Mouse (Mus musculus): Measurements from ENCODE around the gene Fas. TPM values are rescaled to one million over a fixed set of nuclear protein-coding genes. Genes with fewer than 3 reads are reported as not detected.

Gene Fas
- polyA plus RNA-seq, 1 experiment from 2014 or later: 2.7 TPM

DNA sequence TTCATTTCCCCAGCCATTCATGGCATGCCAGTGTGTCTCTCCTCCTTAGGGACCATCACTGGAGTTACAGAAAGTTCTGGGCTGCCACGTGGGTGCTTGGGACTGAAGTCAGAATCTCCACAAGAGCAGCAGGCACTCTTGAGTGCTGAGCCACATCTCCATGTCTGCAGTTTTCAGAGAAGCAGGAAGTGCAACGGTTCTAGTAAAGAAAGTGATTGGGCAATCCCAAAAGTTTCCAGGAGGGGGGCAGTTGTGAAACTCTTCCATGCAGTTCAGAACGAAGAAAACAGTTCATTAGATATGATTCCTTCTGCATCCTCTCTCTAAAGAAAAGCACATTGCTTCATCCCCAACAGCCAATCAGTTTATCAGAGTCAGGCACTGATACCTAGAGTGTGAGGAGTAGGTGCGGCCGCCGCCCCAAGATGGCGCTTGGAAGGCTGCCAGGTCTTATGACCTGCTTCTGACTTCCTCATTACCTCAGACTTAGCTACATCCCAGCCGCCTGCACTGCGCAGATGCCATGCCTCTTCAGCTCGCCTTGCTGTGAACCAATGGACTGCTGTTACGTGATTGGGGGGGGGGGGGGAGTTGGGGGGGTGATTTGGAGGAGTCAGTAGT, 20.2 kb upstream of the Fas start:
- no peak for DNase-seq (ENCODE audit: low spot score)
- peaks cover 3% of the 10 kb centered on the region; the same call in 1 of the 2 replicates for H3K4me1 ChIP-seq (replicated peaks; ENCODE audit: control insufficient read depth, insufficient read depth, low read length)
- no peak overlapping the region for H3K27ac ChIP-seq (ENCODE audit: low read depth)
- H3K4me2 ChIP-seq (ENCODE audit: low read length): no peak overlapping the region
- H3K9me3 ChIP-seq (ENCODE audit: control insufficient read depth, low read length): no peaks in the 10 kb centered on the region
- H3K4me3 ChIP-seq (ENCODE audit: low read depth, low read length): no peak overlapping the region
- no peaks in the 10 kb centered on the region for H3K27me3 ChIP-seq (replicated peaks; ENCODE audit: control insufficient read depth, insufficient read depth, low read length)
- 86% methylated on average over 11 of the region's 11 CpGs for WGBS
- no peak for ATAC-seq (replicated peaks; ENCODE audit: low FRiP score, low TSS enrichment, low read depth)
- no peaks in the 10 kb centered on the region for H3K36me3 ChIP-seq (ENCODE audit: control insufficient read depth, insufficient read depth, low read length)
- H3K9ac ChIP-seq (ENCODE audit: low read length): no peak overlapping the region

DNA sequence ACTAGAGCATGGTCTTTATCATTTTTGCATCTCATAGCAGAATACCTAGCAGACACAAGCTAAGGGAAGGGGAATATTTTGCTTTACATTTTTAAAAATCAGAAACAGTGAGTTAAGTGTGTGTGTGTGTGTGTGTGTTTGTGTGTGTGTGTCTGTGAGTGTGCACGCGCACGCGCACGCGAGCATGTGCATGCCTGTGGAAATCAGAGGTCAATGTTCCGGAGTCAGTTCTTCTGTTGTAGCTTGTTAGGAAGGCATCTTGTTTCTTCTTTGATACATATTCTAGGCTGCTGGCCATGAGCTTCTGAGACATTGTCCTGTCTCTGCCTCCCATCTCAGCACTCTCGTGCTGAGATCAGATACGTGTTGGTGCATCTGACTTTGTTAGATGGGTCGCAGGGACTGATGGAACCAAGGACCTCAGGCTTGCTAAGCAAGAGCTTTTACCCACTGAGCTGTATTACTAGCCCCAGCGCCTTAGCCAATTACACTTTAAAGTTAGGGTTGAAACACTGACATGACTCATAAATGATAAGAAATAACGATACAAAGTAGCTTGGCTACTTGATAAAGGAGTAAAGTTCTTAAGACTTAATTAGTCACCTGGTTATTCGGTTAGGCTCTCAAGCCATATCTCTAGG, 19.5 kb upstream of the Fas start:
- no peak overlapping the region for H3K9ac ChIP-seq (ENCODE audit: low read length)
- H3K4me2 ChIP-seq (ENCODE audit: low read length): no peak overlapping the region
- H3K9me3 ChIP-seq (ENCODE audit: control insufficient read depth, low read length): no peaks in the 10 kb centered on the region
- 90% methylated on average over 13 of the region's 13 CpGs for WGBS
- H3K36me3 ChIP-seq (ENCODE audit: control insufficient read depth, insufficient read depth, low read length): no peaks in the 10 kb centered on the region
- H3K27me3 ChIP-seq (replicated peaks; ENCODE audit: control insufficient read depth, insufficient read depth, low read length): no peaks in the 10 kb centered on the region
- no peak for ATAC-seq (replicated peaks; ENCODE audit: low FRiP score, low TSS enrichment, low read depth)
- no peaks in the 10 kb centered on the region for H3K4me1 ChIP-seq (replicated peaks; ENCODE audit: control insufficient read depth, insufficient read depth, low read length)
- DNase-seq (ENCODE audit: low spot score): no peak
- H3K4me3 ChIP-seq (ENCODE audit: low read depth, low read length): no peak overlapping the region
- H3K27ac ChIP-seq (ENCODE audit: low read depth): no peak overlapping the region

DNA sequence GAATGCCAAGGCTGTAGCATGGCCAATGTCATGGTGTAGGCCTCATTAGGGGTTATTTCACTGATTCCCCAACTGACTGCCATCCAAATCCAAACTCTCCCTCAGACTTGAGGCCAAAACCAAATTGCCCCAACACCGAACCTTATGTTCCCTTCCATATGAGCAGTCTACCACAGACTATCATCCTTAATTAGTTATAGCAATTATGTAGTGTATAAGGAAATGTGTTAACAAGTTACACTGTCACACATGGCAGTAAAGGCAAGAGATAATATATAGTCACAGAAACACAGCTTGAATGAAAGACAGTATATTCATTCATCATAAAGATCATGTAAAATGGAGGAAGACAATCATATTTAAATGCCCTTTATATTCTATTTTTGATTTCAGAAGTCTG, 17.4 kb upstream of the Fas start:
- 100% methylated on average over 1 of the region's 1 CpGs for WGBS
- no peaks in the 10 kb centered on the region for H3K27me3 ChIP-seq (replicated peaks; ENCODE audit: control insufficient read depth, insufficient read depth, low read length)
- DNase-seq (ENCODE audit: low spot score): no peak
- H3K27ac ChIP-seq (ENCODE audit: low read depth): no peak overlapping the region
- no peak overlapping the region for H3K4me3 ChIP-seq (ENCODE audit: low read depth, low read length)
- no peak overlapping the region for H3K4me2 ChIP-seq (ENCODE audit: low read length)
- no peaks in the 10 kb centered on the region for H3K9me3 ChIP-seq (ENCODE audit: control insufficient read depth, low read length)
- H3K9ac ChIP-seq (ENCODE audit: low read length): no peak overlapping the region
- no peaks in the 10 kb centered on the region for H3K36me3 ChIP-seq (ENCODE audit: control insufficient read depth, insufficient read depth, low read length)
- no peaks in the 10 kb centered on the region for H3K4me1 ChIP-seq (replicated peaks; ENCODE audit: control insufficient read depth, insufficient read depth, low read length)
- no peak for ATAC-seq (replicated peaks; ENCODE audit: low FRiP score, low TSS enrichment, low read depth)

DNA sequence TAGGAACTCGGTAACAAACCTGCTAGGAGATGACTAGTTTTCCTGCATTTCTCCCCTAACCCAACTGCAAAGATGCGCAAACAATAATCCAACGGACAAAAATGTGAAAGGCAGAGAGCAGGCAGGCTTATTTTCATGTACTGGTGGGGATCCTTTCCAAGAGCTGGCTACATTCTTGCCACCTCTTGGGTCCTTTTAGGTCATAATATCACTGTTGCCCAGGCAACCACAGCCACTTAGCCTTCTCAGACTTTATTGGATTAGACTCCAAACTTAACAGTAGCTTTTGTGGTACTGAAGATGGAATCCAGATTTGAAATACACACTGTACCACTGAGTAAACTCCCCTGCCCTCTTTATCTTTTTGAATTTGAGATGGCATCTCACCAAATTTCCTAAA, 12.4 kb upstream of the Fas start:
- Histone ChIP-seq H3K4me1 (replicated peaks; ENCODE audit: control insufficient read depth, insufficient read depth, low read length) (no peaks in the 10 kb centered on the region), H3K9ac (ENCODE audit: low read length) (no peak overlapping the region), H3K4me3 (ENCODE audit: low read depth, low read length) (no peak overlapping the region), H3K27ac (ENCODE audit: low read depth) (no peak overlapping the region), H3K27me3 (replicated peaks; ENCODE audit: control insufficient read depth, insufficient read depth, low read length) (no peaks in the 10 kb centered on the region), H3K9me3 (ENCODE audit: control insufficient read depth, low read length) (no peaks in the 10 kb centered on the region), H3K4me2 (ENCODE audit: low read length) (no peak overlapping the region), H3K36me3 (ENCODE audit: control insufficient read depth, insufficient read depth, low read length) (no peaks in the 10 kb centered on the region)
- DNase-seq (ENCODE audit: low spot score): no peak
- ATAC-seq (replicated peaks; ENCODE audit: low FRiP score, low TSS enrichment, low read depth): no peak
- WGBS: 80% methylated on average over 3 of the region's 3 CpGs

DNA sequence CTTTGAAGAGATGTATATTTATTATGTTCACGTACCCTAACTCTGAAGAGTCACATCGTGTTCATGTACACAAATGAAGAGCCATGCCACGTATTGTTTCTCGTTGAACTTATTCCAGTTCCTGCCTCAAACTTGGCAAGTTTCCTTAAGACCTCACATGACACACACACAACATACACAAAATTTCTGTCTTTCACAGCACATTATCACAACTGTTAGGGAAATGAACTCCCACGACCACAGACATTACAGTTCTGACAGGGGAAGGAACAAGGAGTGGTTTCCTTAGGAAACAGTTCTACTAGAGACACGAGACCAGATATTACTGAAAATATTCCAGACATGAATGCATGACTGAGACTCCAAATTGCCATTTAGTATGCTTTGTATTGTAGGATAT, 6.9 kb upstream of the Fas start:
- no peak overlapping the region for H3K27ac ChIP-seq (ENCODE audit: low read depth)
- H3K27me3 ChIP-seq (replicated peaks; ENCODE audit: control insufficient read depth, insufficient read depth, low read length): no peaks in the 10 kb centered on the region
- no peaks in the 10 kb centered on the region; the same call in 1 of the 2 replicates for H3K4me1 ChIP-seq (replicated peaks; ENCODE audit: control insufficient read depth, insufficient read depth, low read length)
- no peaks in the 10 kb centered on the region for H3K9me3 ChIP-seq (ENCODE audit: control insufficient read depth, low read length)
- H3K4me2 ChIP-seq (ENCODE audit: low read length): no peak overlapping the region
- ATAC-seq (replicated peaks; ENCODE audit: low FRiP score, low TSS enrichment, low read depth) (no peak), DNase-seq (ENCODE audit: low spot score) (no peak)
- H3K36me3 ChIP-seq (ENCODE audit: control insufficient read depth, insufficient read depth, low read length): no peaks in the 10 kb centered on the region
- WGBS: 59% methylated on average over 6 of the region's 6 CpGs
- no peak overlapping the region for H3K9ac ChIP-seq (ENCODE audit: low read length)
- no peak overlapping the region for H3K4me3 ChIP-seq (ENCODE audit: low read depth, low read length)

DNA sequence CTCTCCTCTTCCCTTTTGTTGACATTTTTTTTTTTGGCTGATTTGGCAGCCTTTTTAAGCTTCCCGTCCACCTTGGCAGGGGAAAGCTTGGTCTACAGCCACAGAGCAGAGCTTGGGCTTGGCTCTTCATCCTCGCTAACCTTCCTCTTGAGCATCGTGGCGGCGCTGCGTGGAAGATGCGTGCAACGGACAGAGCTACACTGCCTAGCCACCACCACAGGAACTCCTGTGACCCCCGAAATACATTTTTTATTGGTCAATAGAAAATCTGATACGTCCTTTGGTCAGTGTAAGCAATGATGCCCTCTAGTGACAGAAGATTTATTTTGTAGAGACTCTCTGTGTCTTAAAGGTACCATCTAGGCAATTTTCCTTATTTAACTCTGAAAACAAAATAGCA, 6.1 kb upstream of the Fas start:
- 66% methylated on average over 10 of the region's 10 CpGs for WGBS
- H3K36me3 ChIP-seq (ENCODE audit: control insufficient read depth, insufficient read depth, low read length): no peaks in the 10 kb centered on the region
- DNase-seq (ENCODE audit: low spot score) (no peak), ATAC-seq (replicated peaks; ENCODE audit: low FRiP score, low TSS enrichment, low read depth) (no peak)
- H3K4me1 ChIP-seq (replicated peaks; ENCODE audit: control insufficient read depth, insufficient read depth, low read length): no peaks in the 10 kb centered on the region; the same call in 1 of the 2 replicates
- H3K4me2 ChIP-seq (ENCODE audit: low read length): no peak overlapping the region
- no peak overlapping the region for H3K27ac ChIP-seq (ENCODE audit: low read depth)
- H3K9me3 ChIP-seq (ENCODE audit: control insufficient read depth, low read length): no peaks in the 10 kb centered on the region
- no peak overlapping the region for H3K9ac ChIP-seq (ENCODE audit: low read length)
- H3K27me3 ChIP-seq (replicated peaks; ENCODE audit: control insufficient read depth, insufficient read depth, low read length): 0 out of 2 replicates have a peak, but pooled peaks cover 2% of the 10 kb centered on the region
- no peak overlapping the region for H3K4me3 ChIP-seq (ENCODE audit: low read depth, low read length)

DNA sequence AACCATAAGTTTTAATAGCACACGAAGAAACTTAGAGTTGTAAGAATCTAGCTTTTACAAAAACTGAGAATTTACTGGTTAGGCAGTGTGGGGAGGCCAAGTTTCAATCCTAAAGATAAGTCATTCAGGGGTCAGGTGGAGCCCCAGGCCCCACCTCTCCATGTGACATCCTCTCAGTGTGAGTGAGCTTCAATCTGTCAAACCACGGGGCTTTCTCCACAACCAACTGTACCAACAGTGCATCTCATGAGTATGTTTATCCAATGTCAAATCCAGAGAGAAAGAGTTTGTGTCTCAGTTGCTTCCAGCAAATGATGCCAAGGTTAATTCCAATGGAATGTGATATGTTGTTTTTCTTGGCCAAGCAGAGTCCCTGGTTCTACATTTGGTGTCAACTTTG, 5.6 kb upstream of the Fas start:
- H3K36me3 ChIP-seq (ENCODE audit: control insufficient read depth, insufficient read depth, low read length): no peaks in the 10 kb centered on the region
- H3K4me1 ChIP-seq (replicated peaks; ENCODE audit: control insufficient read depth, insufficient read depth, low read length): no peaks in the 10 kb centered on the region; the same call in 1 of the 2 replicates
- H3K9ac ChIP-seq (ENCODE audit: low read length): no peak overlapping the region
- no peaks in the 10 kb centered on the region for H3K9me3 ChIP-seq (ENCODE audit: control insufficient read depth, low read length)
- H3K27ac ChIP-seq (ENCODE audit: low read depth): no peak overlapping the region
- ATAC-seq (replicated peaks; ENCODE audit: low FRiP score, low TSS enrichment, low read depth) (no peak), DNase-seq (ENCODE audit: low spot score) (no peak)
- H3K4me3 ChIP-seq (ENCODE audit: low read depth, low read length): no peak overlapping the region
- 40% methylated on average over 2 of the region's 2 CpGs for WGBS
- H3K27me3 ChIP-seq (replicated peaks; ENCODE audit: control insufficient read depth, insufficient read depth, low read length): 0 out of 2 replicates have a peak, but pooled peaks cover 3% of the 10 kb centered on the region
- H3K4me2 ChIP-seq (ENCODE audit: low read length): no peak overlapping the region

DNA sequence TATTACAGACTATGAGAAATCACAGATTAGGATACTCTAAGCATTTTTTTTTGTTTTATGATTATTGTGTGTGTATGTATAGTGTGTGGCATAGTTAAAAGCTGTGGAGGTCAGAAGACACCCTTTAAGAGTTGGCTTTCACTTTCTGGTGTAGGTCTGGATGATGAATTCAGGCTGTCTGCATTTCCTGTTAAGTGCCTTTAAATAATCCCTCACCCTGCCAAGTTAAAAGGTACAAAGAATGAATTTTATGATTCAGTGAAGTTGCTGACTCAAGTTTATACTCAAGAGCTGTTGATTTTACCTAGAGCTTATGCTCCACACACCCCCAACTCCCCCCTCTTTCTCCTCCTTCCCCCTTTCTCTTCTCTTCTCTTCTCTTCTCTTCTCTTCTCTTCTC, 3.2 kb upstream of the Fas start:
- Histone ChIP-seq H3K27ac (ENCODE audit: low read depth) (no peak overlapping the region), H3K4me2 (ENCODE audit: low read length) (no peak overlapping the region), H3K9me3 (ENCODE audit: control insufficient read depth, low read length) (no peaks in the 10 kb centered on the region), H3K9ac (ENCODE audit: low read length) (no peak overlapping the region), H3K36me3 (ENCODE audit: control insufficient read depth, insufficient read depth, low read length) (no peaks in the 10 kb centered on the region), H3K4me1 (replicated peaks; ENCODE audit: control insufficient read depth, insufficient read depth, low read length) (no peaks in the 10 kb centered on the region; the same call in 1 of the 2 replicates), H3K27me3 (replicated peaks; ENCODE audit: control insufficient read depth, insufficient read depth, low read length) (0 out of 2 replicates have a peak, but pooled peaks cover 6% of the 10 kb centered on the region), H3K4me3 (ENCODE audit: low read depth, low read length) (no peak overlapping the region)
- ATAC-seq (replicated peaks; ENCODE audit: low FRiP score, low TSS enrichment, low read depth) (no peak), DNase-seq (ENCODE audit: low spot score) (no peak)
